Mouse (Mus musculus) CH12.LX (cell line): ENCODE results near the gene Mmp28. TPM values are rescaled to one million over a fixed set of nuclear protein-coding genes. Genes with fewer than 3 reads are reported as not detected.

ENCODE experiments used
- DNase-seq: peaks from one replicate; pipeline ENCODE4 v3.0.0-alpha.2; 2013; ENCODE audit errors: extremely low read depth
- H3K27ac ChIP-seq: 2 replicates; pipeline ENCODE4 v1.5.1; 2012; ENCODE audit warnings: low read depth, mild to moderate bottlenecking, control low read depth, moderate library complexity; ENCODE audit not compliant: insufficient read depth
- H3K27me3 ChIP-seq: replicated peaks from 2 replicates; pipeline ENCODE3; 2012; ENCODE audit warnings: inconsistent platforms
- H3K36me3 ChIP-seq, 2 experiments: replicated peaks in 1 of 2; 2 replicates each; pipeline versions ENCODE3 to v1.6.1; 2012; ENCODE audit warnings: inconsistent platforms in 1 of 2, low read length in 1 of 2, mild to moderate bottlenecking in 1 of 2, mixed read lengths in 1 of 2, moderate library complexity in 1 of 2; ENCODE audit not compliant: control insufficient read depth in 1 of 2, insufficient read depth in 1 of 2
- H3K4me1 ChIP-seq, 2 experiments: 2 replicates each; pipeline ENCODE4 v1.6.1; 2012; ENCODE audit warnings: inconsistent platforms in 1 of 2, moderate library complexity in 1 of 2; ENCODE audit not compliant: insufficient read depth in 2 of 2, control insufficient read depth in 1 of 2
- H3K4me2 ChIP-seq: 2 replicates; pipeline ENCODE4 v1.6.1; 2012; ENCODE audit warnings: low read depth, mild to moderate bottlenecking, control low read depth; ENCODE audit not compliant: poor library complexity, insufficient read depth, severe bottlenecking
- H3K4me3 ChIP-seq, 3 experiments: fragments of 150-350 bp in 1 of 3; sonication (generic) in 1 of 3; replicated peaks in 1 of 3; 2 replicates each; pipeline versions ENCODE3 to v1.5.1; 2011 to 2012; ENCODE audit warnings: low read depth in 2 of 3, low read length in 2 of 3, mild to moderate bottlenecking in 2 of 3, moderate library complexity in 2 of 3, control low read depth in 1 of 3, improper control_type of control experiment in 1 of 3, inconsistent platforms in 1 of 3, mixed read lengths in 1 of 3; ENCODE audit not compliant: poor library complexity in 1 of 3
- H3K79me2 ChIP-seq: replicated peaks from 2 replicates; pipeline ENCODE4 v1.6.1; 2012; ENCODE audit warnings: mild to moderate bottlenecking, moderate library complexity; ENCODE audit not compliant: control insufficient read depth, poor library complexity, insufficient read depth, severe bottlenecking; ENCODE audit errors: extremely low read depth
- H3K9ac ChIP-seq: 2 replicates; pipeline ENCODE4 v1.6.1; 2012; ENCODE audit warnings: low read depth, mild to moderate bottlenecking, control low read depth, moderate library complexity; ENCODE audit not compliant: insufficient read depth
- H3K9me3 ChIP-seq: replicated peaks from 2 replicates; pipeline ENCODE3; 2012; ENCODE audit warnings: low read length, inconsistent platforms, mixed read lengths
- E2F4 ChIP-seq: IDR thresholded peaks from 2 replicates; pipeline ENCODE4 v1.6.1; 2011; ENCODE audit warnings: low read depth, low read length, improper control_type of control experiment; ENCODE audit not compliant: insufficient replicate concordance
- ELF1 ChIP-seq: IDR thresholded peaks from 2 replicates; pipeline ENCODE4 v1.6.1; 2014; ENCODE audit warnings: low read depth, mild to moderate bottlenecking, inconsistent platforms, low read length, improper control_type of control experiment
- GABPA ChIP-seq: IDR thresholded peaks from 2 replicates; pipeline ENCODE4 v1.6.1; 2012; ENCODE audit warnings: low read depth, low read length, improper control_type of control experiment, inconsistent platforms; ENCODE audit not compliant: insufficient replicate concordance
- HCFC1 ChIP-seq: IDR thresholded peaks from 2 replicates; pipeline ENCODE4 v1.6.1; 2012; ENCODE audit warnings: low read depth, mild to moderate bottlenecking, inconsistent platforms, low read length, improper control_type of control experiment
- IRF4 ChIP-seq: IDR thresholded peaks from 2 replicates; pipeline ENCODE4 v1.6.1; 2014; ENCODE audit warnings: low read depth, mild to moderate bottlenecking, inconsistent platforms, low read length, improper control_type of control experiment
- JUN ChIP-seq: IDR thresholded peaks from 2 replicates; pipeline ENCODE4 v1.6.1; 2011; ENCODE audit warnings: low read depth, mild to moderate bottlenecking, low read length, improper control_type of control experiment, moderate library complexity; ENCODE audit not compliant: insufficient read depth
- MAFK ChIP-seq: IDR thresholded peaks from 2 replicates; pipeline ENCODE4 v1.6.1; 2011; ENCODE audit warnings: low read length, improper control_type of control experiment; ENCODE audit not compliant: insufficient replicate concordance
- MAX ChIP-seq: IDR thresholded peaks from 2 replicates; pipeline ENCODE4 v1.6.1; 2011; ENCODE audit warnings: low read length, improper control_type of control experiment
- MAZ ChIP-seq: IDR thresholded peaks from 2 replicates; pipeline ENCODE4 v1.6.1; 2012; ENCODE audit warnings: low read depth, mild to moderate bottlenecking, inconsistent platforms, low read length, improper control_type of control experiment, moderate library complexity
- MEF2A ChIP-seq: IDR thresholded peaks from 2 replicates; pipeline ENCODE4 v1.6.1; 2014; ENCODE audit warnings: low read depth, mild to moderate bottlenecking, inconsistent platforms, low read length, improper control_type of control experiment, borderline replicate concordance
- NELFE ChIP-seq: IDR thresholded peaks from 2 replicates; pipeline ENCODE4 v1.6.1; 2011; ENCODE audit warnings: low read depth, low read length, improper control_type of control experiment
- POLR2A ChIP-seq: IDR thresholded peaks from 2 replicates; pipeline ENCODE4 v1.6.1; 2011; ENCODE audit warnings: low read depth, mild to moderate bottlenecking, improper control_type of control experiment, low read length
- RAD21 ChIP-seq: IDR thresholded peaks from 2 replicates; pipeline ENCODE4 v1.6.1; 2011; ENCODE audit warnings: low read depth, mild to moderate bottlenecking, low read length, improper control_type of control experiment, moderate library complexity
- RCOR1 ChIP-seq: conservative IDR thresholded peaks from 2 replicates; pipeline ENCODE4 v1.6.1; 2012; ENCODE audit warnings: low read depth, mild to moderate bottlenecking, inconsistent platforms, low read length, improper control_type of control experiment
- USF1 ChIP-seq: IDR thresholded peaks from 2 replicates; pipeline ENCODE4 v1.6.1; 2014; ENCODE audit warnings: low read depth, mild to moderate bottlenecking, inconsistent platforms, low read length, improper control_type of control experiment
- dilution Hi-C: fragments of 300-500 bp; cut with MboI; formaldehyde crosslinking; loops from 2 replicates; pipeline ENCODE4 v1.14.3; 2020; ENCODE audit warnings: low sequenced_read_pairs; ENCODE audit not compliant: extremely low pct_unique_long_range_greater_than_20kb, extremely low pct_ligation_motif_present
- in situ Hi-C: fragments of 300-500 bp; cut with MboI; formaldehyde crosslinking; loops from 3 replicates; pipeline ENCODE4 v1.14.3; 2019; ENCODE audit warnings: low sequenced_read_pairs, low pct_ligation_motif_present, low pct_unique_long_range_greater_than_20kb, mixed read lengths
- polyA plus RNA-seq: library from polyadenylated mRNA; unstranded; fragments of >175 nt; gene quantifications from 2 replicates; pipeline ENCODE4 v1.2.1, GENCODE M21; 2012; ENCODE audit warnings: low read depth; ENCODE audit not compliant: insufficient read length
- total RNA-seq, 2 experiments: library from RNA; depleted of rRNA; stranded (reverse); fragments of 300-350 nt in 1 of 2; fragments of >200 nt in 1 of 2; gene quantifications; 2 replicates each; pipeline ENCODE4 v1.2.3; 2012 to 2014

Mmp28 gene
- total and polyA plus RNA-seq, 3 experiments: 0.17 TPM; not detected in 2

DNA sequence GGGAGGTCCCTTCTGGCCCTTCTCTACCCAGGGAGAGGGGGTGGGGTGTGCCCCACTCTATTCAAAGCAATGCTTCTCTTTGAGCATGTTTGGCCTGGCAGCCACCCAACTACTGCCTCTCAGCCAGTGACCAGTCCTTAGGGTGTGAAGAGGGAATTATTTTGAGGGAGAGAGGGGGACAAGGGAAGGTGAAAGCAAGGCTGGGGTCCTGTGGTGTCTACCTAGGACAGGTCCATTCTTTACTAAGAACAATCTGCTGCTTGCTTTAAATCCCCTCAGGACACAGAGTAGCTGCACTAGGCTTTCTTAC is 14.0 kb downstream of the Mmp28 start:
- dilution Hi-C loops: no loop called here
- Histone ChIP-seq H3K27me3 (peaks cover 68% of the 10 kb centered on the region), H3K36me3 (no peaks in the 10 kb centered on the region), H3K4me1 (no peaks in the 10 kb centered on the region; a peak in 3 of 4 replicates), H3K4me3 (no peak overlapping the region), H3K79me2 (no peaks in the 10 kb centered on the region), H3K9ac (no peak overlapping the region), H3K9me3 (peaks cover 8% of the 10 kb centered on the region), H3K4me2 (no peak overlapping the region), H3K27ac (no peak overlapping the region)
- no peak for DNase-seq
- in situ Hi-C loops: loop anchor here (10.0 kb wide), 2 partner anchors 186 to 286 kb away; no protein-coding TSS in a partner anchor
- TF ChIP-seq ELF1: no peak
- no peak for TF ChIP-seq RCOR1
- no peak for TF ChIP-seq MEF2A
- no peak for TF ChIP-seq POLR2A
- no peak for TF ChIP-seq GABPA
- no peak for TF ChIP-seq JUN
- no peak for TF ChIP-seq RAD21

DNA sequence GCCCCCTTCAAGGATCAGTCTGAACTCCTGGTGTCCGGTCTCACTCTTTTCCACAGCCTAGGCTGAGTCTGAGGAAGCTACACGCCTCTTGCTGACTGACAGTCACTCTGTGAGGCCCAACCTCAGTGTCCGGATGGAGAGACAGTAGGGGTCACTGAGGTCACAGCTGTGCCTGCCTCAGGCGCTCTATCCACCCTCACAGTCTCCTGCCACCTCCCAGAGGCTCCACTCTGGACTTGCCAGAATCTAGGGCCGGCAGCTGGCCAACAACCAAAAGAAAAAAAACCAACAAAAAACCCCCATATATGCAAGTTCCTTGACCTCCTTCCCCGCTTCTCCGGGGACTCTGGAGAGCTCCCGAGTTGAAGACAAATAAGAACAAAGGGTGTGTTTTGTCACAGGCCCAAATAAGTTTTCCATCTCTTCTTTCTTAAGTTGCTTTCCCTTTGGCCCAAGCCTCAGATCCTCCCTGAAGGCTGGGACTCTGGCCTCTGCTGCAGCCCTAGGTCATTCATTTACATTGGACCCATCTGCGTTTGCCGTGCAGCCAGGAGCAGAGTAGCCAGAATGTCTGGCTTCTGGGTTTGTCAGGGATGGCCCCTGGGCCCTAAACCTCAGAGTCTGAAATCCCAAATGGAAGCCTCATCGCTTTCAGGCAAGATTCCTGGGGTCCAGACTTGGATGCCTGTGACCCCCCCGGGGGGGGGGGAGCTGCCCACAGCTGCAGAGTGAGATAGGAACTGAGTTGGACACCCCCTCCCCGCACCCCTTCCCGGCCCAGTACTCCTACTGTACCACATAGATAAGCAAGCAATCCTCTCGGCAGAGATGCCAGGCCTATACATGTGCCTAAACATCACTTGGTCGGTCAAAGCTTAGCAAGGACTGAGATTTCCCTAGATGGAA is 14.6 kb downstream of the Mmp28 start:
- Histone ChIP-seq H3K9me3 (peaks cover 8% of the 10 kb centered on the region), H3K27me3 (peaks cover 70% of the 10 kb centered on the region), H3K9ac (no peak overlapping the region), H3K27ac (no peak overlapping the region), H3K36me3 (no peaks in the 10 kb centered on the region), H3K4me1 (peaks cover 0 to 2% of the 10 kb centered on the region in 2 experiments; a peak in 3 of 4 replicates), H3K79me2 (no peaks in the 10 kb centered on the region), H3K4me2 (no peak overlapping the region), H3K4me3 (no peak overlapping the region)
- in situ Hi-C loops: loop anchor here (10.0 kb wide), 2 partner anchors 187 to 287 kb away; no protein-coding TSS in a partner anchor
- TF ChIP-seq MAX (no peak), E2F4 (no peak), USF1 (no peak), MAFK (no peak), HCFC1 (no peak), NELFE (no peak), MAZ (no peak), IRF4 (no peak)
- DNase-seq: no peak
- dilution Hi-C loops: no loop called here
